Mouse (Mus musculus) ES-E14 (cell line): ENCODE measurements around the gene Rora.

ENCODE experiments used
- CHD2 ChIP-seq: IDR thresholded peaks from 2 replicates; pipeline ENCODE4 v1.6.1; 2014; ENCODE audit warnings: mild to moderate bottlenecking, low read depth, low read length, inconsistent platforms
- HCFC1 ChIP-seq: IDR thresholded peaks from 2 replicates; pipeline ENCODE4 v1.6.1; 2012; ENCODE audit warnings: low read length, inconsistent platforms, borderline replicate concordance; ENCODE audit not compliant: insufficient read depth
- MAFK ChIP-seq: IDR thresholded peaks from 2 replicates; pipeline ENCODE4 v1.6.1; 2014; ENCODE audit warnings: mild to moderate bottlenecking, low read depth, low read length, inconsistent platforms; ENCODE audit not compliant: insufficient read depth
- ZC3H11A ChIP-seq: IDR thresholded peaks from 2 replicates; pipeline ENCODE4 v1.6.1; 2012; ENCODE audit warnings: low read depth, mild to moderate bottlenecking, inconsistent platforms, low read length, borderline replicate concordance
- ZNF384 ChIP-seq: IDR thresholded peaks from 2 replicates; pipeline ENCODE4 v1.6.1; 2012; ENCODE audit warnings: low read depth, low read length, inconsistent platforms

GRCm38 (mm10) chr9:69086844-69087243 lies 433.3 kb downstream of the Rora start:
- TF ChIP-seq CHD2 = no peak
- TF ChIP-seq HCFC1 = no peak
- no peak for TF ChIP-seq ZC3H11A
- no peak for TF ChIP-seq ZNF384
- no peak for TF ChIP-seq MAFK
